Mouse (Mus musculus): ENCODE measurements around the gene Vgll2.

GRCm38 (mm10) chr10:52024053-52024410 is 1.7 kb downstream of the Vgll2 start:
- no peak for TF ChIP-seq POLR2A (IDR thresholded peaks at IDR 0.05; ENCODE audit: insufficient read depth, low read length)
- no peak for TF ChIP-seq CTCF (IDR thresholded peaks at IDR 0.05; ENCODE audit: low read depth, low read length)
